Mouse (Mus musculus) retina, postnatal 1 day (tissue): ENCODE results near the gene Hmg20a.
A peak's percentile ranks its signal among the peaks of the same experiment; 100 is the strongest.

ENCODE experiments used
- DNase-seq: peaks from one replicate; pipeline ENCODE4 v3.0.0-alpha.2; 2012

The Hmg20a gene

DNA sequence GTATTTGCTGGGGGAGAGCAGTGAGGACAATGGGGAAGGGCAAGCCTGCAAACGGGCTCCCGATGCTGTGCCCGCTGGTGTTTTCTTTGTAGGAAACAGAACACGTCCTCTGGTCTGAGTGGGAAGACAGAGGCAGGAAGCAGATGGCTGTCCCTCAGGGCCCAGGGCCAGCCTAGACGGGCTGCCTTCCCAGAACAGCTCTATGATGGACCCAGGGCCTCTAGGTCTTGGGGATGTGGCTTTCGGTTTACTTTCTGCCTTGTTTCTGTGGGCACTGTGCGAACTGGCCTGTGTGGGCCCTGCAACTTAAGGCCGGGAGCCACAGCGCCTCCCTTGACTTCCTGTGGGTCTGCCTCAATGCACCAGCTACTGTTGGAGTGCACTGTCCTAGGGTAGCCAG is 115.5 kb downstream of the Hmg20a start:
- no peak for DNase-seq

DNA sequence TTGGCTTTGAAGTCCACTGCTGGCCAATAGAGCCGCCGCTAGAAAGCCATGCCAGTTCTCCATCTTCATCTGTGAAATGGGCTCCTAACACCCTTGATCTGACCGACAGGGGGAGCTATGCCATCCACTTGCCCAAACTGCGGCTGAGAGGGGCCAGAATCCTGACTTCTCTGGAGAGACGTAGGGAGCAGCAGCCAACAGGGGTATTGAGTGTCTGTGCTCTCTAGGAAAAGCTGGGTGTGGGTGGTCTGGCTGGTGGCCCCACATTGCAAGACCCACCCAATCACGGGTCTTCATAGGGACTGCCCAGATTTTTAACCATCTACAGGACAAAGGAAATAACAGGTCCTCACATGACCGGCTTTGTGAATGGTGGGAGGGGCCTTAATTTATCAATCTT is 116.3 kb downstream of the Hmg20a start:
- DNase-seq = peak; percentile 27

DNA sequence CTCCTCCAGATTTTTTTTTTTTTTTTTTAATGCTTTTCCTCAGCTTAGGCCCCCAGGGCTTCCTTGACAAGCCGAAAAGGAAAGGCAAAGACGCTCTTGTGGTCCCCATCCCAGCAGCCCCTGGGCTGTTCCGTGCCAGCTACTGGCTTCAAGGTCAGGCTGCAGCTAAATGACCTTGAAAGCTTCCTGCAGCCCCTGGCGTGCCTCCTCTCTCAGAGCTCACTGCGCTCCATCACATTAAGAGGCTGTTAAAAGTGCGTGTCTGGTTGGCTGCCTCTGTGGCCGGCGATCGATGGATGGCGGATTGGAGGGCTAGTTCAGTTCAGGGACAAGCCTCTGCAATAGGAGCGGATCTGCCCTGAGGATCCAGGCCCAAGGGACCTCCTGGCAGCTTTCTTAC is 117.0 kb downstream of the Hmg20a start:
- peak; percentile 71 for DNase-seq

DNA sequence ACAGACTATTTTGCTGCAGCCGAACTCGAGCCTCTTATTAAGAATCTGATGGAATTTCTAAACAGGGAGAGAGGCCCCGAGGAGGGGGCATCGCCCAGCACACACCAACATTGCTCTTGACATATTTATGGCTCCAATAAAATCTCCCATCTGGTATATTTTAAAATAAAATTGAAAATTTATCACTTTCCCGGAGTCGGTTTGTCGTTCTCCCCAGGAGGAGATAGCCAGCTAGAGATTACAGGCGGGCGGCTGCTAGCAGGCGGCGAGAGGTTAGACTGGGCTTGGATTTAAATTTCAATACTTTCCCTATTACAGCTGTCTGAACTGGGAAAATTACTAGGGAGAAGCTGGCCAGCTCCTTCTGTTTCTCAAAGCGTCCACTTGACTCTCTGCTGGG is 121.6 kb downstream of the Hmg20a start:
- DNase-seq = no peak

DNA sequence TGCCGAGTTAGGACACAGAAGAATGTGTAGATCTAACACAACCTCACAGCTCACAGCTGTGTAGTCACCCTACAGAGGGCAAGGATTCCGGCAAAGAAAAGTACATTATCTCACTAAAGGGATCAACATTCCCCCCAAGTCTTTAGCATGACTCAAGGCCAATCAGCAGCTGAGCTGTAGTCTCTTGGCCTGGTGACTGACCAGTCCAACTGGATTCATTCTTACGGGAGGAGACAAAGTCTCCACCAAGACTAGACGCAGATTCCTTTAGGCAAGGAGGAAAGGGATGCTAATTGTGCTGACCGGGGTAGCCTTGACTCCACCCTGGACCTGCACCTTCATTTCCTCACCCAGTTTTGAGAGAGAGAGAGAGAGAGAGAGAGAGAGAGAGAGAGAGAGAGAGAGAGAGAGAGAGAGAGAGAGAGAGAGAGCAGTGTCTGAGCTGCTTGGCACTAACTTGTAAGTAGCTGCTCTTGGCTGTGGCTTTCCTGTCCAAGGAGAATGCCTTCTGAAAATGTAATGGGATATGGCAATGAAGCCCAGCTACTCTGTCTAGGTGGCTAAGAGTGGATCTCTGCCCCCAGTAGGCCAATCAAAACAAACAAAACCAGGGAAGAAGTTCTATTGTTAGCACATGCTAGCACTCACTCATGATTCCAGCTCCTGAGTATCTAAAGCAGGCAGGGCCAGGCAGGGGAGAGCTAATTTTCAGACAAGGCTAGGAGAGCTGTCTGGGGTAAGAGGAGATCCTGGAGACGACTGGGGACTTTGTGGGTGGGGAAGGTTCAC is 126.5 kb downstream of the Hmg20a start:
- DNase-seq = no peak
